Mouse (Mus musculus) limb, embryonic 12.5 days (tissue): Measurements from ENCODE around the gene Olfr552. TPM values are rescaled to one million over a fixed set of nuclear protein-coding genes. Genes with fewer than 3 reads are reported as not detected.

Source experiments
- ATAC-seq: fragments of 200-750 bp; cut with Nextera tagmentation; 2 replicates; pipeline ENCODE4 v1.8.0; 2017; ENCODE audit warnings: low read depth, moderate TSS enrichment; ENCODE audit not compliant: insufficient number of reproducible peaks, insufficient read depth, low FRiP score, low TSS enrichment
- H3K27ac ChIP-seq: fragments of 300-500 bp; sonication (generic); 2 replicates; pipeline ENCODE4 v1.5.1; 2016; ENCODE audit warnings: mild to moderate bottlenecking, moderate library complexity
- H3K27me3 ChIP-seq: fragments of 300-500 bp; sonication (generic); 2 replicates; pipeline ENCODE4 v1.6.1; 2016; ENCODE audit warnings: mild to moderate bottlenecking, moderate library complexity
- H3K36me3 ChIP-seq: fragments of 300-500 bp; sonication (generic); 2 replicates; pipeline ENCODE4 v1.6.1; 2016; ENCODE audit warnings: mild to moderate bottlenecking, moderate library complexity
- H3K4me1 ChIP-seq: fragments of 300-500 bp; sonication (generic); replicated peaks from 2 replicates; pipeline ENCODE4 v1.6.1; 2016
- H3K4me2 ChIP-seq: fragments of 300-500 bp; sonication (generic); 2 replicates; pipeline ENCODE4 v1.6.1; 2016; ENCODE audit warnings: mild to moderate bottlenecking, moderate library complexity
- H3K4me3 ChIP-seq: fragments of 300-500 bp; sonication (generic); replicated peaks from 2 replicates; pipeline ENCODE4 v1.5.1; 2016; ENCODE audit warnings: mild to moderate bottlenecking
- H3K9ac ChIP-seq: fragments of 300-500 bp; sonication (generic); replicated peaks from 2 replicates; pipeline ENCODE4 v1.6.1; 2016; ENCODE audit warnings: mild to moderate bottlenecking, moderate library complexity
- H3K9me3 ChIP-seq: fragments of 300-500 bp; sonication (generic); 2 replicates; pipeline ENCODE4 v1.6.1; 2016; ENCODE audit warnings: mild to moderate bottlenecking, moderate library complexity
- WGBS: fragments of 180-500 bp; shearing (Covaris S2); methylation state at CpG from one replicate; pipeline ENCODE4 v1.1.7; 2016; 5-methylcytosine and 5-hydroxymethylcytosine counted together
- polyA plus RNA-seq: library from polyadenylated mRNA; unstranded; fragments of >200 nt; fragmentation: Nextera tagmentation; extraction: Ambion mirVana; gene quantifications from 2 replicates; pipeline ENCODE4 v1.2.1, GENCODE M21; 2016

The Olfr552 gene
- not detected in 2 replicates for polyA plus RNA-seq

- Histone ChIP-seq H3K4me3 (no peak within 1 kb of the TSS), H3K4me2 (no peak within 1 kb of the TSS), H3K27me3 (no peaks in the 10 kb centered on the region), H3K9ac (no peak within 1 kb of the TSS), H3K4me1 (no peaks in the 10 kb centered on the region), H3K27ac (no peak within 1 kb of the TSS), H3K9me3 (no peaks in the 10 kb centered on the region), H3K36me3 (no peaks in the 10 kb centered on the region)
- no peak for ATAC-seq
- WGBS, result 75% methylated on average over 1 of the region's 1 CpGs
Measured at GRCm38 (mm10) chr7:102597378-102598031, at the start of gene Olfr552. Gene Olfr552 (plus strand): TSS chr7:102597770.

- 85% methylated on average over 3 of the region's 3 CpGs for WGBS
- H3K4me1 ChIP-seq, result no peaks in the 10 kb centered on the region
- no peaks in the 10 kb centered on the region for H3K36me3 ChIP-seq
- H3K4me3 ChIP-seq, result no peak within 1 kb of the TSS
- no peak within 1 kb of the TSS for H3K9ac ChIP-seq
- ATAC-seq, result no peak
- no peaks in the 10 kb centered on the region for H3K9me3 ChIP-seq
- no peak within 1 kb of the TSS for H3K4me2 ChIP-seq
- H3K27ac ChIP-seq, result no peak within 1 kb of the TSS
- no peaks in the 10 kb centered on the region for H3K27me3 ChIP-seq
Measured at GRCm38 (mm10) chr7:102549570-102549969, 48.0 kb upstream of the Olfr552 start, which contains the start of gene Olfr549. Gene Olfr549 (plus strand): TSS chr7:102549870.

GRCm38 (mm10) chr7:102553279-102553678 lies 44.3 kb upstream of the Olfr552 start:
- Histone ChIP-seq H3K4me1 (no peaks in the 10 kb centered on the region), H3K4me3 (no peak overlapping the region), H3K9me3 (no peaks in the 10 kb centered on the region), H3K27me3 (no peaks in the 10 kb centered on the region), H3K36me3 (no peaks in the 10 kb centered on the region), H3K4me2 (no peak overlapping the region), H3K27ac (no peak overlapping the region), H3K9ac (no peak overlapping the region)
- WGBS, result 83% methylated on average over 3 of the region's 3 CpGs
- ATAC-seq, result no peak

GRCm38 (mm10) chr7:102564999-102565997 lies 32.3 kb upstream of the Olfr552 start, which contains the start of gene Trim21:
Gene Trim21 (minus strand): TSS chr7:102565486.
- H3K9me3 ChIP-seq, result no peaks in the 10 kb centered on the region
- ATAC-seq, result peak; percentile 96
- H3K36me3 ChIP-seq, result no peaks in the 10 kb centered on the region
- H3K27me3 ChIP-seq, result no peaks in the 10 kb centered on the region
- H3K4me3 ChIP-seq, result peak within 1 kb of the TSS; percentile 46
- WGBS, result 24% methylated on average over 10 of the region's 10 CpGs
- H3K4me2 ChIP-seq, result peak within 1 kb of the TSS; percentile 63
- H3K4me1 ChIP-seq, result 0 out of 2 replicates have a peak, but pooled peaks cover 8% of the 10 kb centered on the region
- no peak within 1 kb of the TSS for H3K27ac ChIP-seq
- H3K9ac ChIP-seq, result peak within 1 kb of the TSS; percentile 56; the same call in 1 of the 2 replicates

- H3K27me3 ChIP-seq, result no peaks in the 10 kb centered on the region
- H3K4me2 ChIP-seq, result no peak overlapping the region
- H3K27ac ChIP-seq, result no peak overlapping the region
- WGBS, result 92% methylated on average over 4 of the region's 4 CpGs
- H3K9ac ChIP-seq, result no peak overlapping the region
- no peak overlapping the region for H3K4me3 ChIP-seq
- no peak for ATAC-seq
- no peaks in the 10 kb centered on the region for H3K9me3 ChIP-seq
- H3K4me1 ChIP-seq, result 0 out of 2 replicates have a peak, but pooled peaks cover 8% of the 10 kb centered on the region
- no peaks in the 10 kb centered on the region for H3K36me3 ChIP-seq
Measured at GRCm38 (mm10) chr7:102566219-102566618, 31.4 kb upstream of the Olfr552 start.

GRCm38 (mm10) chr7:102571142-102571541 lies 26.4 kb upstream of the Olfr552 start, which contains the start of gene Olfr550:
Gene Olfr550 (plus strand): TSS chr7:102571442.
- Histone ChIP-seq H3K36me3 (no peaks in the 10 kb centered on the region), H3K27me3 (no peaks in the 10 kb centered on the region), H3K4me1 (no peaks in the 10 kb centered on the region), H3K4me3 (no peak within 1 kb of the TSS), H3K4me2 (no peak within 1 kb of the TSS), H3K27ac (no peak within 1 kb of the TSS), H3K9ac (no peak within 1 kb of the TSS), H3K9me3 (no peaks in the 10 kb centered on the region)
- no peak for ATAC-seq
- 93% methylated on average over 8 of the region's 8 CpGs for WGBS

GRCm38 (mm10) chr7:102573174-102573830 lies 24.3 kb upstream of the Olfr552 start:
- 83% methylated on average over 3 of the region's 3 CpGs for WGBS
- Histone ChIP-seq H3K27me3 (no peaks in the 10 kb centered on the region), H3K9me3 (no peaks in the 10 kb centered on the region), H3K36me3 (no peaks in the 10 kb centered on the region), H3K4me1 (no peaks in the 10 kb centered on the region), H3K9ac (no peak overlapping the region), H3K4me3 (no peak overlapping the region), H3K4me2 (no peak overlapping the region), H3K27ac (no peak overlapping the region)
- ATAC-seq, result no peak

GRCm38 (mm10) chr7:102575998-102576397 lies 21.6 kb upstream of the Olfr552 start:
- WGBS, result 76% methylated on average over 6 of the region's 6 CpGs
- no peaks in the 10 kb centered on the region for H3K27me3 ChIP-seq
- no peak for ATAC-seq

GRCm38 (mm10) chr7:102591786-102592185 lies 5.8 kb upstream of the Olfr552 start, which contains the start of gene Olfr551:
Gene Olfr551 (minus strand): TSS chr7:102591886.
- WGBS, result 90% methylated on average over 3 of the region's 3 CpGs
- ATAC-seq, result no peak
- Histone ChIP-seq H3K9me3 (no peaks in the 10 kb centered on the region), H3K36me3 (no peaks in the 10 kb centered on the region), H3K4me3 (no peak within 1 kb of the TSS), H3K27ac (no peak within 1 kb of the TSS), H3K4me1 (no peaks in the 10 kb centered on the region), H3K9ac (no peak within 1 kb of the TSS), H3K4me2 (no peak within 1 kb of the TSS), H3K27me3 (no peaks in the 10 kb centered on the region)

More at GRCm38 (mm10) chr7:102575998-102576397, 21.6 kb upstream of the Olfr552 start:
- Histone ChIP-seq H3K4me3 (no peak overlapping the region), H3K9ac (no peak overlapping the region), H3K27ac (no peak overlapping the region), H3K9me3 (no peaks in the 10 kb centered on the region), H3K36me3 (no peaks in the 10 kb centered on the region), H3K4me1 (no peaks in the 10 kb centered on the region), H3K4me2 (no peak overlapping the region)

GRCm38 (mm10) chr7:102618118-102618517 lies 20.5 kb downstream of the Olfr552 start, which contains the start of gene Olfr553:
Gene Olfr553 (minus strand): TSS chr7:102618218.
- H3K4me2 ChIP-seq, result no peak within 1 kb of the TSS
- ATAC-seq, result no peak
- no peak within 1 kb of the TSS for H3K27ac ChIP-seq
- no peak within 1 kb of the TSS for H3K9ac ChIP-seq
- H3K36me3 ChIP-seq, result no peaks in the 10 kb centered on the region
- no peaks in the 10 kb centered on the region for H3K4me1 ChIP-seq
- no peak within 1 kb of the TSS for H3K4me3 ChIP-seq
- H3K27me3 ChIP-seq, result no peaks in the 10 kb centered on the region
- 0 out of 2 replicates have a peak, but pooled peaks cover 4% of the 10 kb centered on the region for H3K9me3 ChIP-seq
